Mouse (Mus musculus) midbrain, postnatal 0 days (tissue): ENCODE measurements around the gene Gm26602. TPM values are rescaled to one million over a fixed set of nuclear protein-coding genes. Genes with fewer than 3 reads are reported as not detected.

Source experiments
- ATAC-seq: fragments of 200-750 bp; cut with Nextera tagmentation; 2 replicates; pipeline ENCODE4 v1.8.0; 2017; ENCODE audit warnings: moderate number of reproducible peaks, mild to moderate bottlenecking, moderate TSS enrichment, moderate library complexity; ENCODE audit not compliant: low FRiP score
- DNase-seq: peaks from one replicate; pipeline ENCODE4 v3.0.0-alpha.2; 2015; ENCODE audit warnings: low spot score
- H3K27ac ChIP-seq: fragments of 300-500 bp; sonication (generic); 2 replicates; pipeline ENCODE4 v1.5.1; 2014; ENCODE audit warnings: low read depth, mild to moderate bottlenecking, low read length, mixed read lengths
- H3K27me3 ChIP-seq: fragments of 300-500 bp; sonication (generic); 2 replicates; pipeline ENCODE4 v1.6.1; 2014; ENCODE audit warnings: low read length, control low read depth, mixed read lengths; ENCODE audit not compliant: insufficient read depth
- H3K36me3 ChIP-seq: fragments of 300-500 bp; sonication (generic); 2 replicates; pipeline ENCODE4 v1.6.1; 2014; ENCODE audit warnings: low read length, control low read depth, mixed read lengths; ENCODE audit not compliant: insufficient read depth
- H3K4me1 ChIP-seq: fragments of 300-500 bp; sonication (generic); 2 replicates; pipeline ENCODE4 v1.6.1; 2014; ENCODE audit warnings: mild to moderate bottlenecking, control low read depth, antibody characterized with exemption, low read length, mixed read lengths; ENCODE audit not compliant: insufficient read depth
- H3K4me2 ChIP-seq: fragments of 300-500 bp; sonication (generic); 2 replicates; pipeline ENCODE4 v1.6.1; 2014; ENCODE audit warnings: low read depth, mild to moderate bottlenecking, low read length, mixed read lengths; ENCODE audit not compliant: poor library complexity, severe bottlenecking
- H3K4me3 ChIP-seq: fragments of 300-500 bp; sonication (generic); 2 replicates; pipeline ENCODE4 v1.5.1; 2014; ENCODE audit warnings: low read depth, mild to moderate bottlenecking, low read length, moderate library complexity
- H3K9ac ChIP-seq: fragments of 300-500 bp; sonication (generic); replicated peaks from 2 replicates; pipeline ENCODE4 v1.6.1; 2014; ENCODE audit warnings: mild to moderate bottlenecking, low read length, moderate library complexity, mixed read lengths; ENCODE audit not compliant: poor library complexity, severe bottlenecking
- H3K9me3 ChIP-seq: fragments of 300-500 bp; sonication (generic); 2 replicates; pipeline ENCODE4 v1.6.1; 2016; ENCODE audit warnings: low read length, control low read depth
- CTCF ChIP-seq: IDR thresholded peaks from 2 replicates; pipeline ENCODE4 v1.5.1; 2016; ENCODE audit warnings: antibody characterized with exemption, mild to moderate bottlenecking
- WGBS: fragments of 180-500 bp; shearing (Covaris S2); extraction: QIAGEN DNeasy Blood & Tissue Kit; methylation state at CpG from one replicate; pipeline ENCODE4 v1.1.7; 2014; 5-methylcytosine and 5-hydroxymethylcytosine counted together
- polyA plus RNA-seq: library from polyadenylated mRNA; unstranded; fragments of >200 nt; fragmentation: Nextera tagmentation; extraction: Ambion mirVana; gene quantifications from 2 replicates; pipeline ENCODE4 v1.2.1, GENCODE M21; 2015
- total RNA-seq: library from RNA; depleted of rRNA; stranded (reverse); fragments of >200 nt; gene quantifications from 2 replicates; pipeline ENCODE4 v1.2.3, GENCODE M21; 2014

Gm26602 gene
- total and polyA plus RNA-seq, 2 experiments from 2014 or later: 17.3 TPM; not detected in 1

GRCm38 (mm10) chr10:79928030-79928694 is 17.5 kb downstream of the Gm26602 start:
- peaks cover 10% of the 10 kb centered on the region; the same call in 1 of the 2 replicates for H3K36me3 ChIP-seq
- no peaks in the 10 kb centered on the region for H3K9me3 ChIP-seq
- peak overlapping the region; percentile 82 for H3K27ac ChIP-seq
- peak overlapping the region; percentile 86 for H3K9ac ChIP-seq
- H3K4me3 ChIP-seq: peak overlapping the region; percentile 89
- no peak for TF ChIP-seq CTCF
- ATAC-seq: no peak
- DNase-seq: no peak
- peak overlapping the region; percentile 90 for H3K4me2 ChIP-seq
- H3K27me3 ChIP-seq: peaks cover 5% of the 10 kb centered on the region
- under 1% methylated on average over 25 of the region's 29 CpGs for WGBS
- H3K4me1 ChIP-seq: peaks cover 4% of the 10 kb centered on the region; the same call in 1 of the 2 replicates

GRCm38 (mm10) chr10:79928907-79929701 is 18.4 kb downstream of the Gm26602 start:
- Histone ChIP-seq H3K4me1 (peaks cover 4% of the 10 kb centered on the region; the same call in 1 of the 2 replicates), H3K4me2 (peak overlapping the region; percentile 90), H3K36me3 (peaks cover 14% of the 10 kb centered on the region; the same call in 1 of the 2 replicates), H3K9ac (peak overlapping the region; percentile 50), H3K9me3 (no peaks in the 10 kb centered on the region), H3K27me3 (no peaks in the 10 kb centered on the region), H3K4me3 (peak overlapping the region; percentile 89), H3K27ac (peak overlapping the region; percentile 82)
- TF ChIP-seq CTCF: no peak
- DNase-seq (no peak), ATAC-seq (no peak)
- 39% methylated on average over 7 of the region's 9 CpGs for WGBS

- H3K4me1 ChIP-seq: peaks cover 4% of the 10 kb centered on the region; the same call in 1 of the 2 replicates
- ATAC-seq: no peak
- no peak overlapping the region for H3K9ac ChIP-seq
- no peak overlapping the region; the same call in 1 of the 2 replicates for H3K4me2 ChIP-seq
- no peaks in the 10 kb centered on the region for H3K9me3 ChIP-seq
- H3K27me3 ChIP-seq: no peaks in the 10 kb centered on the region
- 86% methylated on average over 18 of the region's 18 CpGs for WGBS
- no peak overlapping the region for H3K4me3 ChIP-seq
- H3K27ac ChIP-seq: no peak overlapping the region
- peaks cover 14% of the 10 kb centered on the region; the same call in 1 of the 2 replicates for H3K36me3 ChIP-seq
- no peak for DNase-seq
- no peak for TF ChIP-seq CTCF
Observed at GRCm38 (mm10) chr10:79929967-79930825, 19.5 kb downstream of the Gm26602 start.

- Histone ChIP-seq H3K27ac (no peak overlapping the region), H3K4me2 (no peak overlapping the region), H3K9me3 (no peaks in the 10 kb centered on the region), H3K4me1 (peaks cover under 1% of the 10 kb centered on the region; the same call in 1 of the 2 replicates), H3K9ac (no peak overlapping the region), H3K27me3 (no peaks in the 10 kb centered on the region), H3K36me3 (peaks cover 14% of the 10 kb centered on the region; the same call in 1 of the 2 replicates), H3K4me3 (no peak overlapping the region)
- WGBS: 83% methylated on average over 16 of the region's 16 CpGs
- ATAC-seq (no peak), DNase-seq (no peak)
- no peak for TF ChIP-seq CTCF
Observed at GRCm38 (mm10) chr10:79930826-79931186, 20.1 kb downstream of the Gm26602 start.

GRCm38 (mm10) chr10:79931797-79932196 is 21.1 kb downstream of the Gm26602 start:
- Histone ChIP-seq H3K4me1 (no peaks in the 10 kb centered on the region; the same call in 1 of the 2 replicates), H3K27ac (no peak overlapping the region), H3K9me3 (no peaks in the 10 kb centered on the region), H3K36me3 (peaks cover 14% of the 10 kb centered on the region; the same call in 1 of the 2 replicates), H3K4me2 (no peak overlapping the region), H3K9ac (no peak overlapping the region), H3K27me3 (no peaks in the 10 kb centered on the region), H3K4me3 (no peak overlapping the region)
- ATAC-seq (no peak), DNase-seq (no peak)
- TF ChIP-seq CTCF: no peak
- WGBS: 86% methylated on average over 9 of the region's 9 CpGs
